Mouse (Mus musculus) MEL-GATA-1-ER (cell line): Measurements from ENCODE around the gene Gm16427.
"Not testable (repeated sequence)": the region's sequence is repeated elsewhere in the genome, so short reads cannot be mapped to it uniquely, and the experiment has no call there.

Experiments used
- DNase-seq: peaks from one replicate; pipeline ENCODE4 v3.0.0-alpha.2; 2012; ENCODE audit warnings: low read depth; ENCODE audit errors: extremely low read depth

Gm16427 gene

DNA sequence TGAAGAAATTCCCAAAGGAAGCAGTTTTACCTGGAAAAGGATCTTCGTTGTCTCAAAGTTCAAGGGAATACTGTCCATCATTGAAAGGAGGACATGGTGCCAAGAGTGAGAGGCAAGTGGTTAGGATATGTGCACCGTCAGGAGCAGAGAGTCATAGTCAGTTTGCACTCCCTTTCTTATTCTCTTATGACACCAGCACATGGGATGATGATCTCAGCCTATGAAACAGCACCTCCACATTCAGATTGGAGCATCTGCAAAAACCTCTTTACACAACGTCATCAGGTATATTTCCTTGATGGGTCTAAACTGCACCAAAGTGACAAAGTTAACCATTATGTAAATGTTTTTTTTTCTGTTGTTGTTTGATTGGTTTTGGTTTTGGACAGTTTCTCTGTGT is at the start of gene Gm16427:
TSS of gene Gm16427 (minus strand) at position 101 of the 400 bp plus-strand sequence.
- not testable (repeated sequence) for DNase-seq
